Mouse (Mus musculus): ENCODE results near the gene Lrp6.

GRCm38 (mm10) chr6:134544093-134544492 lies 22.7 kb downstream of the Lrp6 start:
- no peak for TF ChIP-seq POLR2A (IDR thresholded peaks at IDR 0.05; ENCODE audit: borderline replicate concordance, extremely low read depth, low read depth, low read length)
- no peak for TF ChIP-seq CTCF (IDR thresholded peaks at IDR 0.05; ENCODE audit: insufficient read depth, low read length)

All from lung, adult 2 months (tissue).